Mouse (Mus musculus) kidney, adult 8-10 months (tissue): ENCODE results near the gene Gm17409.

ENCODE experiments used
- DNase-seq, 2 experiments: peaks; one replicate each; pipeline ENCODE4 v3.0.0; 2022

Gm17409 gene

DNA sequence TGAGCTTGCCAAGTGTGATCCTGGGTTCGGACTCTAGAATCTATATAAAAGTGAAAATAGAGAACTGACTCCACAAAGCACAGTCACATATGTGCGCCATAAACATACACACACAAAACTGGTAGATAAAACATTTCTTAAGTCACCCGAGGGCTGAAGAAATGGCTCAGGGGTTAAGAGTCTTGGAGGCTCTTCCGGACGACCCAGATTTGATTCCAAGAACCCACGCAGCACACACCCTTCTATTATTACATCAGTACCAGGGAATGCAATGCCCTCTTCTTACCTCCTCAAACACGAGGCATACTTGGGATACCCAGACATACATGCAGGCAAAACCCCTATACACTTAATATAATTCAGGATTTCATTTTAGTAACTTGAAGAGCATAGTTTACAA lies at the start of gene Gm17409:
Gene Gm17409 (plus strand): TSS at position 301 of the 400 bp plus-strand sequence.
- DNase-seq = no peak

DNA sequence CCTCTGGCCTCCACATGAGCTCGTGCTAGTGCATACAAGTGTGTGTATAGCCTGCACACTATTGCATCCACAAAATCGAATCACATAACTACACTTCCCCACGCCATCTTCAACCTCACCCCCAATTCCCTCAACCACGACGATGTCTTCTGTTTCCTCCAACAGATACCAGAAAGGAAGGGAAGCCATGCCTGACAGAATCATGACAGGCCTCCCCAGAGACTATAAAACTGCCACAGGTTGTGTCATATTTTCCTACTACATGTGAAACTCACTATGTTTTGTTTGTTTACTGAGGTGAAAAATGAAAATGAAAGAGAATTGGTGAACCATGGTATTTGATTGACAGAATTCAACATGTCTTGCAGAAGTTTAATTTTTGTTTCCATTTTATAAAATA lies 46.6 kb upstream of the Gm17409 start:
- no peak for DNase-seq

DNA sequence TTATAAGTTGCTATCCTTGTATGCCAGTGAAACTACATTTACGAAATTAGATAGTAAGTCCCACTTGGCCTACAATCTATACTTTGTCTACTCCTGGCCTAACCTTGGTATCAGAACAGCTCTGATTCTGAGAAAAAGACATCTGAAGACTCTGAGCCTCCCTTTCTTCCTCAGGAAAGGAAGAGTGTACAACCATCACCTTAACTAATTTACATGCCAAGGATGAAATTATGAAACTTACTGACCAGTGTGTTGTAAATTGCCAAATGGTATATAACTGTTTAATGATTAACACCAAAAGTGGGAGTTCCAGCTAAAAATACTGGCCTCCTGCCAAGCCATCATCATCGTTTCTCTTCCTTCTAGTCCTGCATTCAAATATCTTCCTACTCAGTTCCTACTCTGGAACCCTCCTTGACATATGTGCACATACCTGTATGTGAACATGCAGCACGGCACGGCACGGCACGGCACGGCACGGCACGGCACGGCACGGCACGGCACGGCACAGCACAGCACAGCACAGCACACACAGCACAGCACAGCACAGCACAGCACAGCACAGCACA lies 44.4 kb upstream of the Gm17409 start:
- DNase-seq = no peak

DNA sequence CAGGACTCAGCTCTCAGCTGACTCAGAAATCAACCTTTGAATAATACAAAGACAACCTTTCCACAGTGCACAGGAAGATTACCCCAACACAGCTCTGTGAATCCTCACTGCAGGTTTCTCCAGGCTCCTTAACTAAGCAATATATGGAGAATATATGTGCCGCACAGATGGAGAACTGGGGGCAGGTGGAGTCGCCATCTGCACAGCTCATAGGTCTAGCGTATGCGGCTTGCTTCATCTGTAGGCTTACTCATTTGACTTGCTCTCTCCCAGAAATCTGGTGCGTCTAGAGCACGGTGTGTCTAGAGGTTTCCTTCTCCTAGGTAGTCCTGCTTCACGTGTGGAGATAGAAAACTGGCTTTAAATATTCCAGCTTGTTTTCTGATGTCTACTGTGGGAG lies 37.7 kb upstream of the Gm17409 start:
- no peak for DNase-seq

GRCm38 (mm10) chr2:58433317-58433716 lies 36.6 kb upstream of the Gm17409 start:
- no peak for DNase-seq

- DNase-seq = no peak
Measured at GRCm38 (mm10) chr2:58434438-58434837, 35.5 kb upstream of the Gm17409 start.

- no peak for DNase-seq
Measured at GRCm38 (mm10) chr2:58435507-58435906, 34.4 kb upstream of the Gm17409 start.

DNA sequence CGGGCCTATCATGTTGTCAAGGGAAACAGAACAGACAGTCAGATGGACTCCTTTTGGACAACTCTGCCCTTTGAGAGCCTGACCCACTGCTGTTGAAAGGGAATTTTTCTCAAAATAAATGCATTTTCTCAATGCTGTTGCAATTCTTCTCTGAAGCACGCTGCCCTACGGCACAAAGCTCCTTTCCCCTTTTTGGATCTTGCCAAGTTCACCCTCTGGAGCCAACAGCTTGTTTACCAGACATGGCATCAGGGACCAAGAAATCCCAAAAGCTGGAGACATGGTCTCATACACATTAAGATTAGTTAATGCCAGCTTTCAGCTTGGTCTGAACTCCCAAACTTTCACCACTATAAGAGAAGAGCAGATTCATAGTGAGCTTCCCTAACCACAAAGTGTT lies 33.0 kb upstream of the Gm17409 start:
- no peak for DNase-seq

DNA sequence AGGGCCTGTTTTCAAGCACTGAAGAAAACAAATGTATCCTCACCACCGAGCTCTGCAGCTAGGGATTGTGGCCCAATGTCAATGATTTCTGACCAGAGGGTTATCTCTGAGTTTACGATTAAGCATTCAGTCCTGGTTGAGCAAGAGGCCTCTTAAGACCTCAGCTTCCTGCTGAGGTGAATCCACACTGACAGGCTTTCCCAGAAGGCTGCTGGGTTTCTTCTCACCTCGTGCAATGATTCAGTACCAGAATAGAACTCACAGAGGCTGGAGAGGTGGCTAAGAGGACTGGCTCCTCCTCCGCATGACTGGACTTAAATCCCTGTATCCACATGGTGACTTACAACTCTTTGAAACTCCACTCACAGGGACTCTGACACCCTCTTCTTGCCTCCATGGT lies 26.8 kb upstream of the Gm17409 start:
- DNase-seq = no peak

- no peak for DNase-seq
Measured at GRCm38 (mm10) chr2:58447001-58447400, 22.9 kb upstream of the Gm17409 start.

DNA sequence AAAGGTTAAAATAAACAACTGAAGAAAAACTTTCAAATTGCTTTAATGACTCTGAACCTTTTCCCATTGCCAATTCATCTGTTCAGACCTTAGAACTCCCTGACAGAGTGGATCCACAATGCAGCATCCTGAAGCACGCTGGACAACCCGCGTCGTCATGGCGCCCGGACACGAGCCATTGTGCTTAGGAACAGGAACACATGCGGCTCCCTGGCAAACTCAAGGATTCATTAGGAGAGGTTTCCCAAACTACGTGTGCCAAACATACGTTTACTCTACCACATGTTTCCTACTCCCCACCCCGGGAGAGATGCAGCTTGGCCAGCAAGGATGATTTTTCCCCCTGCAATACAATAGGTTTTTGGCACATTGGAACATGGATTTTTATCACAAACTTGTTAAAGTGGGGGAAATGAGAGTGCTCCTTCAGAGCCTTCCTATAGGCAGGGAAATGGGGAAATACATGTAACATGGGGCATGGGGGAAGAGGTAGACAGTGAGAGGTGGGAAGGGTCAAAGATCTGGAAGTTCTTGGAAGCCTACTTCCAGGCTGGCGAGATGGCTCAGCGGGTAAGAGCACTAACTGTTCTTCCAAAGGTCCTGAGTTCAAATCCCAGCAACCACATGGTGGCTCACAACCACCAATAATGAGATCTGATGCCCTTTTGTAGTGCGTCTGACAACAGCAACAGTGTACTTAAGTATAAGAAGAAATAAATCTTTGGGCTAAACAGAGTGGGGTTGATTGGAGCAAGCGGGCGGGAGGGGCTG lies 15.6 kb upstream of the Gm17409 start:
- DNase-seq = no peak

- DNase-seq = no peak
Measured at GRCm38 (mm10) chr2:58456843-58457487, 13.0 kb upstream of the Gm17409 start.

DNA sequence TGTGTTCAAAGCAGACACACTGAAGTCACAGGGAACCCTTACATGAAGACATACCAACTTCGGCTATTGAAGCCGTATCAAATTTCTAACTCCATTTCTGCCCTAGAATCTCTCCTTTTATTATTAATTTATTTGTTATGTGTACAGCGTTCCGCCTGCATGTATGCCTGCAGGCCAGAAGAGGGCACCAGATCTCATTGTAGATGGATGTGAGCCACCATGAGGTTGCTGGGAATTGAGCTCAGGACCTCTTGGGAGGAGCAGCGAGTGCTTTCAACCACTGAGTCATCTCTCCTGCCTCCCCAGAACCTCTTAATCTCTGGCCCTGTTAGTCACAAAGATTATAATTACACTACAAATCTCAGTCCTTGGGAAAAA lies 12.4 kb upstream of the Gm17409 start:
- DNase-seq = no peak

DNA sequence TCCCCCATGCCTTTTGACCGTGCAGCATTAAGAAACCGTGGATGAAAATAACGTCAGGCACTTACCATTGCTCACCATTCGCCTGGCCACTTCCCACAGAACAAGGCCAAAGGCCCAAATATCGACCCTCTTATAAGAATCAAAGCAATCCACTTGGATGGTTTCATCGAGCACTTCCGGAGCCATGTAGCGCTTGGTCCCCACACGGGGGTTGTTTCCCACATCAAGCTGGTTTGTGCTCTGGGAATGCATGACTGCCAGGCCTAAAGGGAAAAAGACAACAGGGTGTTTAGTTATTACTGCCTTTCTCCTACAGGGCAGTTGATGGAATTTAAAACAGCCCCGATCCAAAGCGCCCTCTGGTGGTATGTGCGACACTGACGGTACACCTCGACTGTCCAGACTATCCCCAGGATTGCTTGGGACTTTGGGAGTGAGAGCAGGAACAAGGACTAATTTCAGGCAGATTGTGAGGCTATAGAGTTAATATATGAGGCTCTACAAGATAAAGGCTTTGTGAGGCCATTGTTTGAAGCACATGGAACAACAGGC lies 11.0 kb upstream of the Gm17409 start:
- DNase-seq = peak in 1 of 2 experiments; percentile 39

- no peak for DNase-seq
Measured at GRCm38 (mm10) chr2:58470290-58470689, 374 bp downstream of the Gm17409 start.

DNA sequence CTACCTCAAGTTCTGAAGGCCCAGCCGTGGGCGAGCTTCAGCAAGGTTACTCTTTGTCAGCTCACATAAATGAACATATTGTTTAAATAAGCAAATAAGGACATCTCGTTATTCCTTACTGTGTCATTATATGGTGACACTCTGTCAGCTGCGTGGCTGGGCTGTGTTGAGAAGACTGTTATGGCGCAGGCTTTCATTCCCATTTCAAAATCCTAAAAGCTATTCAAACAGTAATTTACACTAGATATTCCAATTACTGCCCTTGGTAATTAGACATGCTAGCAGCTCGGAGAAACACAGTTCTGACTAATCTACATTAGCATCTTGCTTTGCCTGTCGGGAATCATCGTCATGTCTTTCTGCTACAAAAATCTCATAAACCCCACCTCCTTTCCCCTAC lies 5.7 kb downstream of the Gm17409 start:
- DNase-seq = no peak

DNA sequence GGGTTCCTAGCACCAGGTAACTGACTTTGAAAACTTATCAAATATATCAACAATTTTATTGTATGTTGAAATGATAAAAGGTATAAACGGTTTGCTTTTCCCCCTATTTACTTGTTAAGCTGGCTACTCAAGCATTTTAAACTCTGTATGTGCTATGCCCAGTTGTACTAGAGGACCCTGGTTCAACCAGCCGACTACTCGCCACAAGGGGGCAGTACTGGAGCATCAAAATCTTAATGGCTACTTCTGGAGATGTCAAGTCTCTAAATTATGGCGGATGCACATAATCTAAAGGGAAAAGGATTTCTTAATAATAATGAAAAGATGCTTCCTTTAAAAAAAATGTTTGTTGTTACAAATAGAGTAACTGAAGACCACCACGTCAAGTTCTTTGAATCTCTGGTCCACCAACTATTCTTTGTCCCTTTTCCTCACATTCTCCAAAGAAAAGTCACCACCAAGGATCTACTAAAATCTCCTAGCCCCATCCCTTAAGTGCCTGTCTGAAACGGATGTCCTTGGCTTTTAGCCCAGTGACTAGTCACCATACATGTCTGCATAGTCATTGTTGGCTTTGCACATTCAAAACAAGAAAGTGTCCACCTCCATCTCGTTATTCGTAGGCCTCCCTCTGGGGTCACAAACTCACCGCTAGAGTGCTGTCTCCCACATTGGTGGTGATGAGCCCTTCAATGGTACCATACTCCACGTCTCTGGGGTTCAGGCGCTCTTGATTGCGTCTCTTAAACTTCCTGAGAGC lies 7.2 kb downstream of the Gm17409 start:
- DNase-seq = peak; percentile 62 to 92

DNA sequence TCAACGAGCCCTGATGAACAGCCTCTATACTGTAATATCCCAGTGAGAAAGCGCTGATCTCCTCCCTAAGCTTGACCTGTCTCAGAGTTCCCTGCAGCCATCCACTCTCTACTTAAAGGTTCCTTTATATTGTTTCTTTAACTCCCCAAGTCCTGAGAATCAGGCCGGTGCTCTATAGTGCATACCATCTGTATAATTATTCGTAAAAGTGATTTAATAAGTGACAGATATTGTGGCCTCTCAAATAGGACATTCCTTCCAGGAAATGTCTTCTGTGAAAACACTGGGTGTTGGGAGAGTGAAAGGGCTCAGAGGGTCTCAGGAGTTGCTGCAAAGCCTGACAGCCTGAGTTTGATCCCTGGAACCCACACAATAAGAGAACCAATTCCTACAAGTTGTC lies 8.2 kb downstream of the Gm17409 start:
- DNase-seq = no peak

- no peak for DNase-seq
Measured at GRCm38 (mm10) chr2:58479536-58479935, 9.6 kb downstream of the Gm17409 start.

DNA sequence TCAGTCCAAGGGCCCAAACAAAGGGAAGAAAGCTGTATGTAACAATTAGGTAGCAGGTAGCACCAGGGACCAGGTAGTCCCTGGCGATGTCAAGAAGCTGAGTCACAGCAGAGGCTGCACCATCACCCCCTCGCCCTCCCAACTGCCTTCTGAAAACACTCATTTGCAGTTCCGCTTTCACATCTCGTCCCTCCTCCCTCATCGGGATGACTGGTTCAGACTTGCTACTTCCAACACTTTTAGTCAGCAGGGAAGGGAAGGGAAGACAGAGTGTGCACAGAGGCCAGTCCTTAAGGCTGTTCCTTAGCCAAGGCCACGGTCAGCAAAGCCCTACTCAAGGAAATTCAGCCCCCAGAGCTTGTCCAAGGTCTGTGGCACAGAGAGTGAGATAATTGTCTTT lies 10.8 kb downstream of the Gm17409 start:
- DNase-seq = no peak

- no peak for DNase-seq
Measured at GRCm38 (mm10) chr2:58481450-58482100, 11.7 kb downstream of the Gm17409 start.

- no peak for DNase-seq
Measured at GRCm38 (mm10) chr2:58484284-58484965, 14.5 kb downstream of the Gm17409 start.
